Mouse (Mus musculus) heart, adult 2 months (tissue): ENCODE results near the gene Trim47.

Experiments used
- CTCF ChIP-seq: fragments of 200-600 bp; IDR thresholded peaks from 2 replicates; pipeline ENCODE4 v1.8.1; 2022; ENCODE audit warnings: antibody characterized with exemption, mild to moderate bottlenecking, moderate library complexity
- POLR2A ChIP-seq: fragments of 200-500 bp; IDR thresholded peaks from 2 replicates; pipeline ENCODE4 v1.6.1; 2011; ENCODE audit warnings: mild to moderate bottlenecking, low read depth, low read length, control low read depth; ENCODE audit not compliant: insufficient read depth

- TF ChIP-seq CTCF, result no peak
- no peak for TF ChIP-seq POLR2A
These were observed 51.3 kb downstream of the Trim47 start for GRCm38 (mm10) chr11:116075539-116076265.
